Mouse (Mus musculus): ENCODE results near the gene Slc28a3.

DNA sequence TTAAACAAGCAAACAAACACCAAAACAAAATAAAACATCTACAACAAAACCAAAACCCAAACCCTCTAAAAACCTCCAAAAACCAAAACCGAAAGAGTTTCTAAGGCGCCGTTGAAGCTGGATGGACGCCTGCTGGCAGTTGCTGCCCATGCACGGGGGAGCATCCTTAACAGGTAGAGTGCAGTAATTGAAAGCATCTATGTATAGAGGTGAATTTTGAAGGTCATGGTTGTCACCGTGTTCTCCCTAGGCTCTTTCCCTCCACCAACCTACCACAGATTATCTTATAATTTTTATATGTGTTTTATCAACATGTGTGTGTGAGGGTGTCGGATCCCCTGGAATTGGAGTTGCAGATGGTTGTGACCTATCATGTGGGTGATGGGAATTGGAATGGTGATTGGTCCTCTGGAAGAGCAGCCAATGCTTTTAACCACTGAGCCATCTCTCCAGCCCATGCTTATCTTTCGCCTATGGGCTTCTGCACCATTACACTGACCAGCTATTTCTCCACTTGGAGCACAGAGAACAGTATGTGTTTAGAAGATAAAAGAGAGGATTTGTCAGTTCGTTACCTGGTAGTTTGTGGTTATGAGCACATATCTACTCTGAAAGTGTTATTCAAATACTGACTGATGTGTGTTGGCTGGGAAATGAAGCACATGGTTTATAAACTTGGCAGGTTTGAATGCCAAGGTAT, 89.2 kb downstream of the Slc28a3 start:
- peak; percentile 24; the same call in 1 of the 2 replicates for TF ChIP-seq GATA1 (IDR thresholded peaks at IDR 0.05; ENCODE audit: low read length)
- no peak for TF ChIP-seq TAL1 (IDR thresholded peaks at IDR 0.05; ENCODE audit: low read length)

Measured in erythroblast, embryonic 14.5 days (primary cell).